Mouse (Mus musculus) heart, postnatal 36 days (tissue): Measurements from ENCODE around the gene Mif4gd. TPM values are rescaled to one million over a fixed set of nuclear protein-coding genes. Genes with fewer than 3 reads are reported as not detected.

Experiments used
- DNase-seq, 2 experiments: peaks; one replicate each; pipeline ENCODE4 v3.0.0; 2021 to 2022
- intact Hi-C: fragments of 180-260 bp; cut with DNase I; formaldehyde crosslinking; loops from one replicate; pipeline ENCODE4 v1.15.1; 2025
- total RNA-seq, 2 experiments: library from RNA; stranded (reverse); gene quantifications; 2 replicates each; pipeline ENCODE4 v1.2.3; 2021

Gene Mif4gd
- total RNA-seq, 2 experiments from 2014 or later, result 47.3 to 53.8 TPM

- intact Hi-C loops, result no loop called here
- no peak for DNase-seq
Observed at GRCm38 (mm10) chr11:115586403-115586802, 26.4 kb downstream of the Mif4gd start.

GRCm38 (mm10) chr11:115585573-115586100 is 27.1 kb downstream of the Mif4gd start:
- DNase-seq, result no peak
- intact Hi-C loops, result no loop called here

- no peak for DNase-seq
- intact Hi-C loops, result no loop called here
Observed at GRCm38 (mm10) chr11:115584376-115585073, 28.2 kb downstream of the Mif4gd start.

GRCm38 (mm10) chr11:115582913-115583606 is 29.7 kb downstream of the Mif4gd start:
- no peak for DNase-seq
- intact Hi-C loops, result no loop called here

GRCm38 (mm10) chr11:115579080-115579479 is 33.7 kb downstream of the Mif4gd start:
- intact Hi-C loops, result no loop called here
- no peak for DNase-seq

GRCm38 (mm10) chr11:115564961-115565360 is 47.8 kb downstream of the Mif4gd start:
- DNase-seq, result no peak
- intact Hi-C loops, result loop anchor here (2.0 to 5.0 kb wide), 2 partner anchors 28 to 73 kb away; partner anchors contain the start of genes Nt5c and Sumo2

- DNase-seq, result peak; percentile 98
- intact Hi-C loops, result loop anchor here (2.0 to 5.0 kb wide), 2 partner anchors 27 to 72 kb away; partner anchors contain the start of genes Nt5c and Sumo2
Observed at GRCm38 (mm10) chr11:115564064-115564809, 48.5 kb downstream of the Mif4gd start, which contains the start of gene Nup85. Gene Nup85, plus strand, starts transcription at chr11:115564434.

GRCm38 (mm10) chr11:115563406-115563805 is 49.4 kb downstream of the Mif4gd start:
- no peak for DNase-seq
- intact Hi-C loops, result loop anchor here (5.0 kb wide), 1 partner anchor 71 kb away; the partner anchor contains the start of gene Nt5c

Other genes with a start within 250 kb of the Mif4gd start
- 1 to 10 TPM; 4.2 to 4.8 TPM for gene Hid1, start 245.2 kb downstream of the Mif4gd start, total RNA-seq
- 1 to 10 TPM; 5.8 to 5.9 TPM for gene Cdr2l, start 231.1 kb downstream of the Mif4gd start, total RNA-seq
- gene Mrpl58, start 209.2 kb downstream of the Mif4gd start, total RNA-seq, result 100 to 1,000 TPM; 134 to 149 TPM
- gene Atp5h, start 193.0 kb downstream of the Mif4gd start, total RNA-seq, result 1,000 to 10,000 TPM; 2,281 to 2,357 TPM
- gene Kctd2, start 192.8 kb downstream of the Mif4gd start, total RNA-seq, result 10 to 100 TPM; 27.9 to 28.3 TPM
- not detected for gene Trim80, start 172.4 kb downstream of the Mif4gd start, total RNA-seq
- not detected for gene Slc16a5, start 150.5 kb downstream of the Mif4gd start, total RNA-seq
- 1 to 10 TPM; 1.5 to 2.4 TPM for gene Armc7, start 137.3 kb downstream of the Mif4gd start, total RNA-seq
- 10 to 100 TPM; 13.1 to 14.2 TPM for gene Nt5c, start 121.1 kb downstream of the Mif4gd start, total RNA-seq
- 100 to 1,000 TPM; 124 to 143 TPM for gene Jpt1, start 98.6 kb downstream of the Mif4gd start, total RNA-seq
- gene Sumo2, start 76.7 kb downstream of the Mif4gd start, total RNA-seq, result 100 to 1,000 TPM; 165 to 185 TPM
- 10 to 100 TPM; 23.5 to 23.8 TPM for gene Nup85, start 48.5 kb downstream of the Mif4gd start, total RNA-seq
- gene Mrps7, start 9.0 kb downstream of the Mif4gd start, total RNA-seq, result 10 to 100 TPM; 80.1 to 85.7 TPM
- gene Gga3, start 8.9 kb downstream of the Mif4gd start, total RNA-seq, result 10 to 100 TPM; 18.0 to 21.3 TPM
- 10 to 100 TPM; 35.5 to 38.8 TPM for gene Slc25a19, start 15.3 kb upstream of the Mif4gd start, total RNA-seq
- 100 to 1,000 TPM; 102 to 110 TPM for gene Grb2, start 95.6 kb upstream of the Mif4gd start, total RNA-seq
- gene Tmem94, start 152.5 kb upstream of the Mif4gd start, total RNA-seq, result 100 to 1,000 TPM in 1 of 2 experiments, 10 to 100 TPM in 1; 92.3 to 101 TPM
- gene Caskin2, start 200.7 kb upstream of the Mif4gd start, total RNA-seq, result 10 to 100 TPM; 48.6 to 50.6 TPM
- gene Tsen54, start 201.8 kb upstream of the Mif4gd start, total RNA-seq, result 1 to 10 TPM; 8.7 to 9.7 TPM
- gene Llgl2, start 211.1 kb upstream of the Mif4gd start, total RNA-seq, result 10 to 100 TPM; 18.7 to 21.2 TPM
- gene Myo15b, start 245.4 kb upstream of the Mif4gd start, total RNA-seq, result under 1 TPM in 1 of 2 experiments, not detected in 1; 0.14 TPM